Mouse (Mus musculus) brain, adult 10 weeks (tissue): ENCODE data around the gene Gm3633. TPM values are rescaled to one million over a fixed set of nuclear protein-coding genes. Genes with fewer than 3 reads are reported as not detected.

Source experiments
- polyA plus RNA-seq: library from polyadenylated mRNA; stranded (reverse); fragments of 350-450 nt; fragmentation: Illumina TruSeq; extraction: RNeasy Lipid Tissue Mini Kit (QIAGEN cat#74804); gene quantifications from one replicate; pipeline ENCODE4 v1.2.3, GENCODE M21; 2015; ENCODE audit warnings: low read depth, low replicate concordance

Gm3633 gene
- polyA plus RNA-seq = not detected

GRCm38 (mm10) chr14:42641817-42642216, at the start of gene Gm3633:
TSS of gene Gm3633 (minus strand) at chr14:42641917.

DNA sequence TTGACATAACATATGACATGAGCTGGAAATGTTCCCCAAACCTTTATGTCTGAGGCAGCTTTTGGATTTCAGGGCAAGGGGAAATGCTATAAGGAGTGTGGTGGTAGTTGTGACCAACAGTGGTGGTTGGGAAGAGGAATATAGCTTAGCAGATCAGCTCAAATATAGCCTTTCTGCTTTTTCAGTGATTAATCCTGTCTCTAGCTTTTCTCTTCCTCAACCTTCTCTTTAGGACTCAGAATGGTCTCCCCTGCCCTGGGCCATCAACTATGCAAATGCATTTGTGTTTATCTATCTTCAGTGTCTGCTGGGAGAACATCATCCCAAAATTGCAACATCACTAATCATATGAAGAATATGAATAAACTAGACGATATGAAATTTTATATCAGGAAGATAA, 13.9 kb upstream of the Gm3633 start, which contains the start of gene Gm10378:
Gene Gm10378, plus strand, starts transcription at position 301 of the 400 bp plus-strand sequence.

DNA sequence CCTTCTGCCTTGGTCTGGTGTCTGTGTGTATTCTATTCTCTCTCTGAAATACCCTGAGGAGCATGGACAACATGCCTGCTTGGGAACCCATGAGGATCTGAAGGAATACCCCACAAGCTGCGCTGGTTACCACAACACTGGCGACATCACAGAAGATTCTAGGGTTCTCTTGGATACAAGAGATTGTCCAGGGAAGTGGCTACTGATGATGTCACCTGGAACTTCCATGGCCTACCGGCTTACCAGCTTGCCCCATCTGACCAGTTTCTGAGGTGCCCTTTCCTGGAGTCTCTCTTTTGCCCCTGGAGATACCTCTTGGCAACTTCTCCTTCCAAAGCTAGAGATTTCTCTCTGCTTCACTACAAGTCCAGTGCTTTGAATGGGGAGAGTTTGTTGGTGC, 41.9 kb downstream of the Gm3633 start, which contains the start of gene Gm17124:
Gene Gm17124, minus strand, starts transcription at position 101 of the 400 bp plus-strand sequence.

Other genes starting within 250 kb of the Gm3633 start
- gene Gm8005, start 202.2 kb downstream of the Gm3633 start, polyA plus RNA-seq = not detected
- gene Gm8011, start 178.0 kb downstream of the Gm3633 start, polyA plus RNA-seq = not detected
- gene Gm8020, start 139.6 kb downstream of the Gm3633 start, polyA plus RNA-seq = not detected
- not detected for gene Gm8024, start 117.6 kb downstream of the Gm3633 start, polyA plus RNA-seq
- gene Gm17124, start 42.0 kb downstream of the Gm3633 start, polyA plus RNA-seq = not detected
- gene Gm10378, start 14.0 kb upstream of the Gm3633 start, polyA plus RNA-seq = not detected
- gene Gm3015, start 126.9 kb upstream of the Gm3633 start, polyA plus RNA-seq = not detected
- gene Gm10377, start 156.1 kb upstream of the Gm3633 start, polyA plus RNA-seq = not detected
- not detected for gene Gm21977, start 211.6 kb upstream of the Gm3633 start, polyA plus RNA-seq